Mouse (Mus musculus) neural tube, embryonic 15.5 days (tissue): ENCODE results near the gene Cep97. TPM values are rescaled to one million over a fixed set of nuclear protein-coding genes. Genes with fewer than 3 reads are reported as not detected.
A peak's percentile ranks its signal among the peaks of the same experiment; 100 is the strongest.

ENCODE experiments used
- ATAC-seq: fragments of 200-750 bp; cut with Nextera tagmentation; 2 replicates; pipeline ENCODE4 v1.8.0; 2017; ENCODE audit warnings: mild to moderate bottlenecking, moderate TSS enrichment, moderate library complexity; ENCODE audit not compliant: low FRiP score
- H3K27ac ChIP-seq: fragments of 300-500 bp; sonication (generic); replicated peaks from 2 replicates; pipeline ENCODE4 v1.5.1; 2015; ENCODE audit warnings: mild to moderate bottlenecking, inconsistent platforms
- H3K27me3 ChIP-seq: fragments of 300-500 bp; sonication (generic); replicated peaks from 2 replicates; pipeline ENCODE4 v1.6.1; 2015; ENCODE audit warnings: inconsistent platforms
- H3K36me3 ChIP-seq: fragments of 300-500 bp; sonication (generic); 2 replicates; pipeline ENCODE4 v1.6.1; 2015; ENCODE audit warnings: inconsistent platforms
- H3K4me1 ChIP-seq: fragments of 300-500 bp; sonication (generic); 2 replicates; pipeline ENCODE4 v1.6.1; 2015; ENCODE audit warnings: inconsistent platforms
- H3K4me2 ChIP-seq: fragments of 300-500 bp; sonication (generic); 2 replicates; pipeline ENCODE4 v1.6.1; 2015; ENCODE audit warnings: inconsistent platforms, mild to moderate bottlenecking, moderate library complexity
- H3K4me3 ChIP-seq: fragments of 300-500 bp; sonication (generic); replicated peaks from 2 replicates; pipeline ENCODE4 v1.5.1; 2015; ENCODE audit warnings: mild to moderate bottlenecking, inconsistent platforms
- H3K9ac ChIP-seq: fragments of 300-500 bp; sonication (generic); replicated peaks from 2 replicates; pipeline ENCODE4 v1.6.1; 2015; ENCODE audit warnings: mild to moderate bottlenecking, inconsistent platforms
- H3K9me3 ChIP-seq: fragments of 300-500 bp; sonication (generic); replicated peaks from 2 replicates; pipeline ENCODE4 v1.6.1; 2016; ENCODE audit warnings: inconsistent platforms
- WGBS: fragments of 180-500 bp; shearing (Covaris S2); methylation state at CpG from one replicate; pipeline ENCODE4 v1.1.7; 2015; ENCODE audit warnings: mixed read lengths; 5-methylcytosine and 5-hydroxymethylcytosine counted together
- polyA plus RNA-seq: library from polyadenylated mRNA; unstranded; fragments of >200 nt; fragmentation: Nextera tagmentation; extraction: Ambion mirVana; gene quantifications from 2 replicates; pipeline ENCODE4 v1.2.1, GENCODE M21; 2015

Cep97 gene
- polyA plus RNA-seq, result 11.0 and 12.3 TPM in 2 replicates

- H3K27ac ChIP-seq, result peak within 1 kb of the TSS; percentile 79
- peak within 1 kb of the TSS; percentile 75 for H3K4me2 ChIP-seq
- peaks cover 2% of the 10 kb centered on the region; the same call in 1 of the 2 replicates for H3K36me3 ChIP-seq
- 0% methylated on average over 24 of the region's 24 CpGs for WGBS
- H3K9me3 ChIP-seq, result no peaks in the 10 kb centered on the region
- H3K9ac ChIP-seq, result peak within 1 kb of the TSS; percentile 68
- H3K4me3 ChIP-seq, result peak within 1 kb of the TSS; percentile 78
- peaks cover 6% of the 10 kb centered on the region for H3K4me1 ChIP-seq
- peak; percentile 99 for ATAC-seq
- H3K27me3 ChIP-seq, result no peaks in the 10 kb centered on the region
Observed at GRCm38 (mm10) chr16:55934453-55935037, at the start of gene Cep97. Gene Cep97 (minus strand): TSS chr16:55934855.

GRCm38 (mm10) chr16:55974903-55975285 is 40.2 kb upstream of the Cep97 start:
- Histone ChIP-seq H3K4me1 (peaks cover 34% of the 10 kb centered on the region), H3K9me3 (no peaks in the 10 kb centered on the region), H3K9ac (peak overlapping the region; percentile 87), H3K4me3 (peak overlapping the region; percentile 88), H3K36me3 (peaks cover 24% of the 10 kb centered on the region), H3K4me2 (peak overlapping the region; percentile 72), H3K27me3 (no peaks in the 10 kb centered on the region), H3K27ac (peak overlapping the region; percentile 90)
- no peak for ATAC-seq
- WGBS, result 7% methylated on average over 14 of the region's 14 CpGs

- ATAC-seq, result peak; percentile 79
- H3K4me3 ChIP-seq, result peak overlapping the region; percentile 88
- H3K27ac ChIP-seq, result peak overlapping the region; percentile 90
- peak overlapping the region; percentile 72 for H3K4me2 ChIP-seq
- WGBS, result under 1% methylated on average over 55 of the region's 55 CpGs
- peak overlapping the region; percentile 87 for H3K9ac ChIP-seq
- no peaks in the 10 kb centered on the region for H3K27me3 ChIP-seq
- H3K4me1 ChIP-seq, result peaks cover 39% of the 10 kb centered on the region
- H3K36me3 ChIP-seq, result peaks cover 29% of the 10 kb centered on the region
- no peaks in the 10 kb centered on the region for H3K9me3 ChIP-seq
Observed at GRCm38 (mm10) chr16:55974256-55974902, 39.7 kb upstream of the Cep97 start.

GRCm38 (mm10) chr16:55973431-55974255 is 39.0 kb upstream of the Cep97 start, which contains the start of gene Zbtb11:
Gene Zbtb11 (plus strand): TSS chr16:55973883.
- H3K9me3 ChIP-seq, result no peaks in the 10 kb centered on the region

GRCm38 (mm10) chr16:55972626-55973201 is 38.1 kb upstream of the Cep97 start:
- Histone ChIP-seq H3K4me2 (peak overlapping the region; percentile 57), H3K36me3 (peaks cover 39% of the 10 kb centered on the region), H3K27ac (peak overlapping the region; percentile 54), H3K4me1 (peaks cover 45% of the 10 kb centered on the region), H3K9me3 (no peaks in the 10 kb centered on the region), H3K4me3 (peak overlapping the region; percentile 88), H3K27me3 (no peaks in the 10 kb centered on the region), H3K9ac (peak overlapping the region; percentile 3; the same call in 1 of the 2 replicates)
- ATAC-seq, result no peak
- 61% methylated on average over 10 of the region's 10 CpGs for WGBS

More at GRCm38 (mm10) chr16:55973431-55974255, 39.0 kb upstream of the Cep97 start, which contains the start of gene Zbtb11:
- under 1% methylated on average over 81 of the region's 86 CpGs for WGBS
- H3K27ac ChIP-seq, result peak within 1 kb of the TSS; percentile 90
- peaks cover 37% of the 10 kb centered on the region for H3K36me3 ChIP-seq
- peak within 1 kb of the TSS; percentile 72 for H3K4me2 ChIP-seq
- ATAC-seq, result peak; percentile 99
- peak within 1 kb of the TSS; percentile 88 for H3K4me3 ChIP-seq
- H3K9ac ChIP-seq, result peak within 1 kb of the TSS; percentile 87
- no peaks in the 10 kb centered on the region for H3K27me3 ChIP-seq
- peaks cover 45% of the 10 kb centered on the region for H3K4me1 ChIP-seq

- Histone ChIP-seq H3K27ac (no peak overlapping the region), H3K4me3 (no peak overlapping the region), H3K4me1 (peaks cover 51% of the 10 kb centered on the region), H3K9ac (no peak overlapping the region), H3K4me2 (no peak overlapping the region), H3K27me3 (no peaks in the 10 kb centered on the region), H3K9me3 (no peaks in the 10 kb centered on the region), H3K36me3 (peaks cover 39% of the 10 kb centered on the region)
- no peak for ATAC-seq
- WGBS, result 76% methylated on average over 6 of the region's 6 CpGs
Observed at GRCm38 (mm10) chr16:55971735-55972615, 37.3 kb upstream of the Cep97 start.

GRCm38 (mm10) chr16:55970416-55970815 is 35.8 kb upstream of the Cep97 start:
- H3K4me1 ChIP-seq, result peaks cover 44% of the 10 kb centered on the region
- H3K36me3 ChIP-seq, result peaks cover 39% of the 10 kb centered on the region
- H3K9ac ChIP-seq, result no peak overlapping the region
- no peak for ATAC-seq
- H3K4me2 ChIP-seq, result no peak overlapping the region
- no peaks in the 10 kb centered on the region for H3K27me3 ChIP-seq
- H3K9me3 ChIP-seq, result no peaks in the 10 kb centered on the region
- no peak overlapping the region for H3K4me3 ChIP-seq
- no peak overlapping the region for H3K27ac ChIP-seq
- WGBS, result 93% methylated on average over 5 of the region's 5 CpGs

GRCm38 (mm10) chr16:55969147-55969546 is 34.5 kb upstream of the Cep97 start:
- H3K4me2 ChIP-seq, result no peak overlapping the region
- no peaks in the 10 kb centered on the region for H3K27me3 ChIP-seq
- no peak overlapping the region for H3K27ac ChIP-seq
- WGBS, result 74% methylated on average over 3 of the region's 3 CpGs
- no peak overlapping the region for H3K4me3 ChIP-seq
- H3K4me1 ChIP-seq, result peaks cover 40% of the 10 kb centered on the region
- no peaks in the 10 kb centered on the region for H3K9me3 ChIP-seq
- H3K9ac ChIP-seq, result no peak overlapping the region
- no peak for ATAC-seq
- peaks cover 39% of the 10 kb centered on the region for H3K36me3 ChIP-seq

- no peak overlapping the region for H3K27ac ChIP-seq
- WGBS, result 41% methylated on average over 1 of the region's 1 CpGs
- no peak for ATAC-seq
- H3K9ac ChIP-seq, result peak overlapping the region; percentile 64
- peak overlapping the region; percentile 53 for H3K4me3 ChIP-seq
- H3K9me3 ChIP-seq, result no peaks in the 10 kb centered on the region
- H3K27me3 ChIP-seq, result no peaks in the 10 kb centered on the region
- peaks cover 32% of the 10 kb centered on the region for H3K4me1 ChIP-seq
- H3K36me3 ChIP-seq, result peaks cover 38% of the 10 kb centered on the region
- H3K4me2 ChIP-seq, result peak overlapping the region; percentile 82
Observed at GRCm38 (mm10) chr16:55967221-55967620, 32.6 kb upstream of the Cep97 start.

- H3K27me3 ChIP-seq, result no peaks in the 10 kb centered on the region
- peak within 1 kb of the TSS; percentile 64 for H3K9ac ChIP-seq
- no peaks in the 10 kb centered on the region for H3K9me3 ChIP-seq
- peak within 1 kb of the TSS; percentile 85 for H3K27ac ChIP-seq
- peaks cover 29% of the 10 kb centered on the region for H3K36me3 ChIP-seq
- WGBS, result under 1% methylated on average over 42 of the region's 42 CpGs
- ATAC-seq, result peak; percentile 96
- peaks cover 32% of the 10 kb centered on the region for H3K4me1 ChIP-seq
- H3K4me3 ChIP-seq, result peak within 1 kb of the TSS; percentile 53
- H3K4me2 ChIP-seq, result peak within 1 kb of the TSS; percentile 82
Observed at GRCm38 (mm10) chr16:55966212-55966871, 31.7 kb upstream of the Cep97 start, which contains the start of gene Rpl24. Gene Rpl24 (plus strand): TSS chr16:55966275.
